20 mouse cellular contexts compared by ENCODE assay signal in the genomic region with DNA sequence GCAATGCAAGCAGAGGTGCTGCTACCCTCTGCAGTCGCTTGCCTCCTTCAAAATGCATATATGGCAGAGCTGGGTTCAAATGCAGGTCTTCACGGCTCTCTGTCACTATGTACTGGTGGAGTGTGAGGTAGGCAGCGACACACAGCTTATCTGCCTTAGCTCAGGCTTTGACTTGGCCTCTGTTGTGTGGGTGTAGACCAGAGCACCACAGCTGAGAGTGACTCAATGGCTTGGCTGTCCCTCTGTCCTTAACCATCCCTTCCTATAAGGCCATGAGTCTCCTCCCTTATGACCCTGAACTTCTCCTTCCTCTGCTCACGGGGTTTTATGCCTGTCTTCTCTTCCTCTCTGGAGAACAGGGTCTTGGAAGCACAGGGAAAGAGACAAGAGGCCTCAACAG. TPM values are rescaled to one million over a fixed set of nuclear protein-coding genes. Genes with fewer than 3 reads are reported as not detected.
DNase-seq lines count a peak whose midpoint lies in the region; ATAC-seq and TF ChIP-seq lines count a peak whose summit lies in the region.
"Had no signal": no experiment of that assay in that cellular context is flagged by ENCODE, and none has a peak within 500 bp of the region (broad histone marks: within the 10 kb centered on the region; RNA-seq: fewer than 3 reads in every experiment).

No protein-coding gene starts in this region.

- intact Hi-C loops in heart, postnatal 14 days (cut with DNase I), result no loop called here

- peak; percentile 29 to 57 for DNase-seq in adrenal gland, postnatal 36 days
- no peak for DNase-seq in adrenal gland, adult 8-10 months
- no peak for DNase-seq in testis, postnatal 10 days (ENCODE audit: low spot score)
- DNase-seq in cerebellum, adult 8-10 months, result no peak
- no peak for DNase-seq in heart, postnatal 14 days
- DNase-seq: cerebellum, adult 2 months; cerebellum, postnatal 14 days; embryo, embryonic 11 days; gastrocnemius, postnatal 36 days; heart, adult 11 months; heart, postnatal 4 days had no signal

- no peaks in the 10 kb centered on the region; the same call in none of the 2 replicates for H3K36me3 ChIP-seq in testis, adult 2 months (ENCODE audit: control insufficient read depth, insufficient read depth, low read length)

- no peak overlapping the region for H3K27ac ChIP-seq in testis, adult 2 months (ENCODE audit: control insufficient read depth, insufficient read depth, low read depth, low read length)
- H3K27ac ChIP-seq: embryonic facial prominence, embryonic 15.5 days; forebrain, embryonic 15.5 days; heart, embryonic 13.5 days; hindbrain, embryonic 12.5 days had no signal

- TF ChIP-seq POLR2A in testis, adult 2 months (IDR thresholded peaks at IDR 0.05; ENCODE audit: control insufficient read depth, low read depth, low read length), result no peak

- H3K4me3 ChIP-seq in testis, adult 2 months (ENCODE audit: control insufficient read depth, low read depth, low read length), result peak overlapping the region; percentile 35
- H3K4me3 ChIP-seq: embryonic facial prominence, embryonic 15.5 days; forebrain, embryonic 15.5 days; heart, embryonic 13.5 days; hindbrain, embryonic 12.5 days had no signal

- no peak for TF ChIP-seq CTCF in testis, adult 2 months (IDR thresholded peaks at IDR 0.05; ENCODE audit: control insufficient read depth, insufficient read depth, insufficient replicate concordance, low read depth, low read length)

- H3K4me1 ChIP-seq in testis, adult 2 months (ENCODE audit: control insufficient read depth, insufficient read depth, low read length), result no peaks in the 10 kb centered on the region
- H3K4me1 ChIP-seq: embryonic facial prominence, embryonic 15.5 days; forebrain, embryonic 15.5 days; heart, embryonic 13.5 days; hindbrain, embryonic 12.5 days had no signal

- H3K27me3 ChIP-seq in testis, adult 2 months (ENCODE audit: control insufficient read depth, insufficient read depth, low read length), result no peaks in the 10 kb centered on the region
- H3K27me3 ChIP-seq: embryonic facial prominence, embryonic 15.5 days; forebrain, embryonic 15.5 days; heart, embryonic 13.5 days; hindbrain, embryonic 12.5 days had no signal

- peak; percentile 40 for ATAC-seq in erythroblast, adult 5-6 weeks (replicated peaks; ENCODE audit: low FRiP score, poor library complexity, severe bottlenecking)
- ATAC-seq: forebrain, embryonic 15.5 days; hindbrain, embryonic 16.5 days; inflammation-experienced regulatory T-cells, adult 6 months had no signal

RNA-seq across cellular contexts. Expression of gene Fen1, which starts 6.9 kb away (rescaled TPM):
- total RNA-seq in adrenal gland, postnatal 36 days (2021), result 10 to 100 TPM; 12.0 to 18.4 TPM
- total RNA-seq in adrenal gland, adult 8-10 months (2022), result 10 to 100 TPM; 10.8 to 19.1 (median 14.1) TPM
- 28.7 and 29.7 TPM in 2 replicates for polyA plus RNA-seq in testis, adult 2 months (2012; rRNA removed)
- total RNA-seq in erythroblast, adult 5-6 weeks (2015; ENCODE audit: low replicate concordance), result 15.2 and 26.3 TPM in 2 replicates
- total RNA-seq in erythroblast, adult 5-6 weeks (2017; ENCODE audit: low replicate concordance), result 38.4 and 58.1 TPM in 2 replicates
- total RNA-seq in heart, postnatal 14 days (2021), result 1 to 10 TPM; 5.4 to 8.1 TPM

RNA-seq across cellular contexts. Expression of gene Tmem258, which starts 7.1 kb away (rescaled TPM):
- total RNA-seq in adrenal gland, postnatal 36 days (2021), result 100 to 1,000 TPM; 161 to 204 TPM
- total RNA-seq in adrenal gland, adult 8-10 months (2022), result 100 to 1,000 TPM; 131 to 198 (median 144) TPM
- polyA plus RNA-seq in testis, adult 2 months (2012; rRNA removed), result 329 and 331 TPM in 2 replicates
- total RNA-seq in erythroblast, adult 5-6 weeks (2015; ENCODE audit: low replicate concordance), result 87.8 and 120 TPM in 2 replicates
- total RNA-seq in erythroblast, adult 5-6 weeks (2017; ENCODE audit: low replicate concordance), result 49.7 and 60.6 TPM in 2 replicates
- 100 to 1,000 TPM; 149 to 153 TPM for total RNA-seq in heart, postnatal 14 days (2021)

RNA-seq across cellular contexts. Expression of gene Fads1, which starts 28.2 kb away (rescaled TPM):
- total RNA-seq in adrenal gland, postnatal 36 days (2021), result 1,000 to 10,000 TPM in 1 of 2 experiments, 100 to 1,000 TPM in 1; 677 to 1,388 TPM
- 1,000 to 10,000 TPM in 2 of 4 experiments, 100 to 1,000 TPM in 2; 923 to 1,535 (median 1,260) TPM for total RNA-seq in adrenal gland, adult 8-10 months (2022)
- 32.6 and 35.4 TPM in 2 replicates for polyA plus RNA-seq in testis, adult 2 months (2012; rRNA removed)
- total RNA-seq in erythroblast, adult 5-6 weeks (2015; ENCODE audit: low replicate concordance), result 19.2 and 38.2 TPM in 2 replicates
- 13.0 and 15.6 TPM in 2 replicates for total RNA-seq in erythroblast, adult 5-6 weeks (2017; ENCODE audit: low replicate concordance)
- total RNA-seq in heart, postnatal 14 days (2021), result 10 to 100 TPM; 23.4 to 23.5 TPM

RNA-seq across cellular contexts. Expression of gene Myrf, which starts 29.7 kb away (rescaled TPM):
- total RNA-seq in adrenal gland, postnatal 36 days (2021), result 1 to 10 TPM; 1.4 to 1.7 TPM
- total RNA-seq in adrenal gland, adult 8-10 months (2022), result 1 to 10 TPM in 3 of 4 experiments, under 1 TPM in 1; 0.94 to 2.0 (median 1.4) TPM
- polyA plus RNA-seq in testis, adult 2 months (2012; rRNA removed), result 3.2 and 3.9 TPM in 2 replicates
- total RNA-seq in erythroblast, adult 5-6 weeks (2015; ENCODE audit: low replicate concordance), result not detected in 2 replicates
- total RNA-seq in erythroblast, adult 5-6 weeks (2017; ENCODE audit: low replicate concordance), result 0.42 TPM in 1 of 2 replicates, not detected in the other
- total RNA-seq in heart, postnatal 14 days (2021), result 1 to 10 TPM; 7.6 to 7.7 TPM
- total RNA-seq: gastrocnemius, adult 8-10 months had no signal
- polyA plus RNA-seq: inflammation-experienced regulatory T-cells, adult 6 months had no signal

Comparison
In these comparisons a context has a peak if more than half of its experiments do, and no peak if none do; other contexts are left out.
1. DNase-seq: peak in adrenal gland, postnatal 36 days (2 of 2); none in adrenal gland, adult 8-10 months (single experiment), testis, postnatal 10 days (single experiment), cerebellum, adult 8-10 months (single experiment) and heart, postnatal 14 days (0 of 2).
2. RNA of gene Fads1, which starts 28.2 kb away (total RNA-seq): 923 to 1,535 TPM in adrenal gland, adult 8-10 months and 677 to 1,388 TPM in adrenal gland, postnatal 36 days; 13.0 to 38.2 TPM in erythroblast, adult 5-6 weeks and 23.4 to 23.5 TPM in heart, postnatal 14 days; every median in the first group is over 10 times any median in the second.